Mouse (Mus musculus): ENCODE data around the gene Reep3.

Gene Reep3

DNA sequence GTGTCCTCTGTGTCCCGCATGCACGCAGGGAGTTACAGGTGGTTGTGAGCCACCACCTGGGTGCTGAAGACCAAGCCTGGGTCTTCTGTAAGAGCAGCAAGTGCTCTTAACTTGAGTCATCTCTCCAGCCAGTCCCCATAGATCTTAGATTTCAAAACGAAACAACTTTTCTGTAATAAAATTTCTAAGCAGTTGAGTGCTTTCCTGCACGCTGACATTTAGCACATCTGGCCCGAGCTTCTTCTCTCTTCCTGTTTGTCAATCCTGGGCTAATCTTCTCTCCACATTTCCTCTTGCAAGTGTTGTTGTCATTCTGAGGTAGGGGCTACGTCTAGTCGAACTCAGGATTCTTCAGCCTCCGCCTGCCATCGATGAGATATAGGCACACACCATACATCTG, 44.3 kb downstream of the Reep3 start:
- DNase-seq (ENCODE audit: low spot score): no peak

DNA sequence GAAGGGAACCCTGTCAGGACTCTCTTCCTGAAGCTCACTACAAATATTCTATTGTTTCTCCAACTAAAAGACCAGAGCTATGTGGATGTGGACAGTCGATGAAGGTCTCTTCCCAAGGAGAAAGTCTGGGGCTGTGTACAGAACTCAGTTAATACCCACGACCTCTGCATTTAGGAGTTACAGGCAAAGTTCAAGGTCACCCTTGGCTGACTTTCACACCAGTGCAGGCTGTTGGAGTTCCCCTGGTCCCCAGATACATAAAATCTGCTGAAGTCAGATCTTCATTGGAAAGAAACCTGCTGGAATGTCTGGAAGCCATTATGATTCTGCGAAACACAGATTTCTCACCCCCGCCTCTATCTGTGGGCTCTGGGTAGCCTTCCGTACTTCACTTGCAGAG, 45.3 kb downstream of the Reep3 start:
- DNase-seq (ENCODE audit: low spot score): no peak

DNA sequence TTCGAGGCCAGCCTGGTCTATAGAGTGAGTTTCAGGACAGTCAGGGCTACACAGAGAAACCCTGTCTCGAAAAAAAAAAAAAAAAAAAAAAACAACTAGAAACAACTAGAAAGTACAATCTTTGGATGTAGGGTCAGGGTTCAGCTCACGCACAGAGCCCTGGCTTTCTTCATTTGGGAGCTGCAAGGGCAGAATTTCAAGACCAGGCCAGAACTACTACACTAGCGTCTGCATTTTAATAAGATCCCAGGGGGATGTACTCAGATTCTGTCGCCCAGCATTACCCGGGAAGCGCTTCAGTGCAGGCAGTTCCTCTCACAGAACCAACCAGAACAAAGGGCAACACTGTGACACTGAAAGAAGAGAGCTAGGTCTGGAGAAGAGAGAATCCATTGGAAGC, 46.0 kb downstream of the Reep3 start:
- DNase-seq (ENCODE audit: low spot score): no peak

DNA sequence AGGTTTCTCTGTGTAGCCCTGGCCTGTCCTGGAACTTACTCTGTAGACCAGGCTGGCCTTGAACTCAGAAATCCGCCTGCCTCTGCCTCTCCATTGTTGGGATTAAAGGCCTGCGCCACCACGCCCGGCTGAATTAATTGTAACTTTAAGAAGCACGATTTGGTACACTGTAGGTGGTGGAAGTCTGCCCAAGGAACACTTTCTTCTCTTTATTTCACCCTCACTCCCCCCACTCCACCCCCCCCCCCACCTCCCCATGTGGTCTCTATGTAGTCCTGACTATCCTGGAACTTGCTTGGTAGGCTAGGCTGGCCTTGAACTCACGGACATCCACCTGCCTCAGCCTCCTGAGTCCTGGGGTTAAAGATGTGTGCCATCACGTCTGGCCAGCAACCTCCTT, 47.1 kb downstream of the Reep3 start:
- DNase-seq (ENCODE audit: low spot score): no peak

DNA sequence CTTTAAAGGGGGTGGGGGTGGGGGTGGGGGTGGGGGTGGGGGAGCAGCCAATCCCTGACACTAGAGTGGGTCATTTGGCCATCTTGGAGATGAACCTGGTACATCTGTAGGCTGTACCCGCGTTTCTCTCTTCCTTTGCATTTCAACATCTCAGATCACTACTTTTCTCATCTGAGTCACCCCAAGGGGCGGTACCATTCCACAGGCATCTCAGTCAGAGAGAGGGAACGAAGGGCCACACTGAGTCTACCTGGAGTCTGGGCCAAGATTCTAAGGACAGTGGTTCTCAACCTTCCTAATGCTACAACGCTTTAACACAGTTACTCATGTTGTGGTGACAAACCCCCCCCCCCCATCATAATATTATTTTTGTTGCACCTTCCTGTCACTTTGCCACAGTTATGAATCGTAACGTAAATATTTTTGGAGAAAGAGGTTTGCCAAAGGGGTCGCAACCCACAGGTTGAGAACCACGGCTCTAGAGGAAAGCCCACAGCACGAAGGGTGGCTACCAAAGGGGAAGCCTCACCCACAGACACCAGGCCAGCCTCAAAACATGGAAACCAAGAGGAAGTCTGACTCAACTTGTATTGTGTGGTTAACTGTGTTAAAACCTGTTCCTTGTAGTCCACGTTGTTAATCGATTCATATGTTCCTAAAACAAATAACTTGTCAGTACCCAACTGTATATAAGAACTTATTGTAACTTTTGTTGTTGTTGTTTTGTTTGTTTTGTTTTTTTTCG, 47.7 kb downstream of the Reep3 start:
- no peak for DNase-seq (ENCODE audit: low spot score)

DNA sequence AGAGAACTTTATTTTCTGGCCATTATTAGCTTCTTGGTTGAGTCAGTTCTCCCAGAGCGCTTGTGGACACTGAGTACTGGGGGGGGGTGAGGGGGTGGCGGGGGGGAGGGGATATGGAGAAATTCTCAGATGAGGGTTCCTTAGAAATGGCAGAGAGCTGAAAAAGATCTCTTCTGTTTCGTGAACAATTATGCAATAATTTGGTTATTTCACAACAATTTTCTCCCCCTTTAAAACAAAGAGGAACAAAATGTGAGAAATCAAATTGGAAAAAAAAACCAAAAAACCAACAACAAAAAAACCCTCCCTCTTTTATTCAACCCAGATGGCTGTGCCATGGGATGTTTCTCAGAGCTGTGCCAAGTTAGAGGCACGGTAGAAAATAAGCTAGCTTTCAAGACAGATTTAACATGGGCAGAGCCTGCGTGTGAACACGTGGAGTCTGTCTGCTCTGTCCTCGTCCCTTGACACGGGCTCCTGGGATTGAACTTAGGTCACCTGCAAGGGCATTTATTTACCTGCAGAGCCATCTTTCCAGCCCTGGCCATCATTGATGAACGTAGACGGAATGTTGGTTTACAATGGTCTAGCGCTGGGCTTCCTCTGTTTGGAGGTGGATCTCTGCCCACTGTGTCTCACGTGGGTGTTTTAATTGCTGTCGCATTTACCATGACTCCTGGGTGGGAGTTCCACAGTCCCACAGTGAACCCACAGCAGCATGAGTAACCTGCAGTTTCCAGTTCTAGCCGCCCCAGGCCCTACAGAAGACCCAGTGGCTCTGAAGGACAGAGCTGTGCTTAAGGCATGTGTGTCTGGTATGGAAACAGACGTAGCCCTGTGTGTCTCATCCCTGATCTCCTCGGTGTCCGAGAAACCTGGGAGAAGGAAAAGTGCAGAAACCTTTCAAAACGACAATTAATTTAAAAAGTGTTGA, 48.8 kb downstream of the Reep3 start:
- peak; percentile 42 for DNase-seq (ENCODE audit: low spot score)

DNA sequence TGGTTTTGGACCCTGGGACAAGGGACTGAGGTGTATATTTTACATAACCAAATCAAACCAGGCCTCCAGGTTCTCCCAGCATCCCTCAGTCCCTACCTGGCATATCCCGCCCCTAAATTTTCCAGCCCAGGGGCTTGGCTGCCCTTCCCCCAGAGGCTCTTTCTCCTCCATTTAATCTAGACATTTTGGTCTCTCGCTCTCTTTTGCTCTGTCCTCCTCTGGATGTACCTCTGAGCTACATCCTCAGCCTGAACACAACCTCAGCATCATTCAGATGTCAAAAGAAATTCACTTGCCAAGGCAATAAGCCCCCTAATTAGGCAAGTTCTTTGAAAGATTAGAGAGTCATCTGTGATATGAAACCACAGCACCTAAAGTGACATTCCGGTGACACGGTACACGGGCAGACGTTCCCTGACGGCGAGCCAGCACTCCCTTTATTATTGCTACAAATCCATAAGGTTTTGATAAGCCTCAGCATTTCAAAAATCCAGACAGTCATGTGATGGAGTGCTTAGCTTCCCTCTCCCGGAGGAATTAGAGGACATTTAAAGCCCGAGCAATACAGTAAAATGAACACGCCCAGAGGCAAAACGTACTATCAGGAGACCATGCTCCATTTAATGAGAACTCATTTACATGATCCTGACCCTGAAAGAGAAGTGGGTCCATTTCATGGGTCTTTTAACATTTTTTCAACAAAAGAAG, 51.4 kb downstream of the Reep3 start:
- no peak for DNase-seq (ENCODE audit: low spot score)

DNA sequence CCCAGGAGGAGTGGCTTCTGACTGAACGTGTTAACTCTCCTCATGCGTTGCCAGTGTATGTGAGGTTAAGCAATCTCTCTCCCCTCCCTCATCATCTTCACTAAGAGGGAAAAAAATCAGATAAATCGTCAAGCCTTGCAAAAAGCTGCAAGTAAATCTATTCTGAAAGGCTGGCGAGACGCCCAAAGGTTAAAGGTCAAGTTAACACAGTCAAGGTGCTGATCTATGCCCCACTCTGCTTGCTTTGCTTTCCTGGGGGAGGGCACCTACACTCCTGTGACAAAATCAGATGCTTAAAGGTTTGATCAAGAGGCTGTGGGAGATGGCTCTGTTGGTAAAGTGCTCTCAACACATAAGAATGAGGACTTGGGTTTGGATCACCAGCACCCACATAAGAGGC, 52.4 kb downstream of the Reep3 start:
- DNase-seq (ENCODE audit: low spot score): no peak

DNA sequence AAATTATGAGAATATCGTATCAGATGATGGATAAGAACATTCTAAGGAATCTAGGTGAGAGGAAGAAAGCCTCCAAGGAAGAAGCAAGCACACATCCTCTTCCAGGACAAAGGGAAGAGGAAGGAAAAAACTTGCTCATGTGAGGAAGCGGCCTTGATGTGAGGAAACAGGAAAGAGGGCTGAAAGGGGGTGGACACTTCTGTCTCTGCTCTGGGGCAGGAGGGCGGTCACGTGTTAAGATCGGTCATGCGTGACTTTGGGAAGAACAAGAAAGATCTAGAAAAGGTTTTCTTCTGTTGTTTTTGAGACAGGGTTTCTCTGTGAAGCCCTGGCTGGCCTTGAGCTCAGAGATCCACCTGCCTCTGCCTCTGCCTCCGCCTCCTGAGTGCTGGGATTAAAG, 53.5 kb downstream of the Reep3 start:
- DNase-seq (ENCODE audit: low spot score): no peak

DNA sequence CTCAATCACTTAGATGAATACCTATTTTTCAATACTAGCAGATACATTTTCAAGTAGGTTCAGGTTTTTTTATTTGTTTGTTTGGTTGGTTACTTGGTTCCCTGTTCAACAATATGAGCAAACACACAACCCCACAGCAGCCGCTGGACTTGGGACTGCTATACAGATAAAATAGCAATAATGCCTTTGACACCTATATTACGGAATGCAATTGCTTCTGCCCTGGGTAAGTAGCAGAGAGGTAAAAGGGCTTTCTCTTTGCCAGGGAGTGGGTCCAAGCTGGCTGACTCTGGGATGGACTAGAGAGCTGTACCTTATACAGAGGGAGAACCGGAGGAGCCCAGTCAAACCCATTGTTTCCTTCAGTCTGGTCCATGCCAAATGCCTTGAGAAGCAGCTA, 56.3 kb downstream of the Reep3 start:
- no peak for DNase-seq (ENCODE audit: low spot score)

DNA sequence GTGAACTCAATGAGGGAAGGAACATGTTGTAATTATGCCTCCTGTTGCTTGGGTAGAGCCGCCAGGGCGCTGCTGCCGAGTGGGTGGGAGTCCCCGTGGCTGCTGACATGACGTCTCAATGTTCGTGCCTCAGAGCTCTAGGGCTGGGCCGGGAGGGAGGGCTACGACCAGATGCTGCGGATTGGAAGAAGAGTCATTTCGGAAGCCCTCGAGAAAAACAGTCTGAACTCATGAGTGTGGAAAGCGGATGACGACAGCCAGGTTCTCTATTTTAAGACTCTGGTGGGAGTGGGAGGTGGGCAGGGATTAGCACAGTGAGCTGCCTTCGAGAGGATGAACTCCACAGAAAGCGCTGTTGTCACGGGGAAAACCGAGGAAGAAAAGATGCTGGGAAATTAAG, 57.7 kb downstream of the Reep3 start:
- peak; percentile 64 for DNase-seq (ENCODE audit: low spot score)

DNA sequence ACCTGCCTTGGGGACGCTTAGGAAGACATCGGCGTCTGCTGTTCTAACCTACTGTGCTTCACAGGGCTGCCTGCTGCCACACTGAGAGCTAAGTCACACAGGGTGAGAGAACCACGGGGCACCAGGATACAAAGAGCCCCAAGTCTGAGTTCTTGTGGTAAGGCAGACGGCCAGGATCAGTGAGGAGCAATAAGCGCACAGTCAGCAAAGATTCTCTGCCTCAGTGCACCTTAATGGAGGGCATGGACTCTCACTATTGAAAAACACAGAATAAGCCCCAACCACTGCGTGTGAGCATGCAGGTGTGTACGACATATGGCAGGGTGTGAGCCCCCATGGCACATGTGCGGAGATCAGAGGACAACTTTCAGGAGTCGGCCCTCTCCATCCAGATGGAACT, 60.2 kb downstream of the Reep3 start:
- no peak for DNase-seq (ENCODE audit: low spot score)

DNA sequence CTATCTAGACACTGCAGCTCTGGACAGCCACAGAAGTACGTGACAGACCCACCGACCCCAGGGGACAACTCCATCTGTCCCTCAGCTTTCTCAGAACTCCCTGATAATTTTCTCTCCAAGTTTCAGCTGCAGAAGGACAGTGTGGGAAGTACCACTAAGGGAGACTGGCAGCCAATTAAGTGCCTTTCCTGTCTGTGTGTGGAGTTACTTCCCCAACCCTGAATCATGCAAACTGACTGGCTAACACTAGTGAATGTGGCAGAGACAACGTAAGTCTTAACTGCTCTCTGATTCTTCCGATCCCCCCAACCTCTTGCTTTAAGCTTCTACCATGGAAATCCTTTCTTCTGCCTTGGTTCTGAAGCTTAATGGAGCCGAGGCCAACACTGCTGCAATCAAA, 60.6 kb downstream of the Reep3 start:
- no peak for DNase-seq (ENCODE audit: low spot score)

DNA sequence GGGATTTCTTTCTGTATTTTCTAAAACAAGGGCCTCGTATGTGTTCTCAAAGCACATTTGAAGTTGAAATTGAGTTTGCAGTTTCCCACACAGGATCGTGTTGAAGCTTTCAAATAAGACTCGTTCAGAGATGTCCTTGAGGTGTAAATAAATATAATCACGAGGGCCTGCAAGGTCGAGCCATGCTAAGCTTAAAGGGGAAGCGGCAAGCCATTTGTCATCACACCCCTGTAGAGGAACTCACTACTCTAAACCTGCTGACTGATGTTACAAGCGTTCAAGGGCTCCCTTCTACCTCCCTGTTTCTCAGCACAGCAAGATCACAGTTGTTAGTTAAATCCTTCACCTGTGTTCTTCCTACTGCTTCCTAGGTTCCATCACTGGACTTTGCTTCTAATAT, 65.6 kb downstream of the Reep3 start:
- no peak for DNase-seq (ENCODE audit: low spot score)

DNA sequence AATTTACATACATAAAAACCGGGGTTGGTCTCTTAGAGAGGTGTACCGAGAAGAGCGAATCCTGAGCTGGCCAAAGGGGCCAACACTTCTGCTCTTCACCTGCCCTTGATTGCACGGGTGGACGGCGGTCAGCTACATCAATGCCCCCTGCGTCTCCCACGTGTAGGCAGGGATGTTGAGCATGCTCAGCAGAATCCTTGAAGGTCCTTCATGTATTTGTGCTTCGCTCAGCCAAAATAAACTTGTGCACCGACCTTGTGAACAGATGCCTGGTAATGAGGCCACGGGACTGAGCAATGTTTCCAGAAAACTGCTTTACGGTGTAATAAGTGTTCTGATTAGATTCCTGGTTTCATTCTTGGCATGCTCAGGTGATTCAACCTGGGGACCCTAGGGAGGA, 67.4 kb downstream of the Reep3 start:
- DNase-seq (ENCODE audit: low spot score): no peak

DNA sequence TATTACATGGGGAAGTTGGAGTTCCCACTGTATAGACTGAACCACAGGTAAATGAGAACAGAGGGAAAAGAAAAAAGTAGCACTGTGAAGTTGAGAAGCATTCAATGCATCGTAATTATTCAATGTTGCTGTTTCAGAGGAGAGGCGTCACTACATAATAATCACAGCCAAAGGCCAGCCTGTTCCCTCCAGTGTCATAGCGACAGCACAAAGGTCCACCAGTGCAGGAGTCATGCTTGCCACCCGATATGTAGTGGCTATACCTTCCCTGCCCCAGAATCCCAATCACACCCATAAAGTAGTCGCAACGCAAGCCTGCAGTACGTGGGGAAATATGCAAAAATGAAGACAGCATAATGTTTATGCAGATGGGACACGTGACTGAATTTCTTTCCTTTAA, 70.4 kb downstream of the Reep3 start:
- DNase-seq (ENCODE audit: low spot score): no peak

DNA sequence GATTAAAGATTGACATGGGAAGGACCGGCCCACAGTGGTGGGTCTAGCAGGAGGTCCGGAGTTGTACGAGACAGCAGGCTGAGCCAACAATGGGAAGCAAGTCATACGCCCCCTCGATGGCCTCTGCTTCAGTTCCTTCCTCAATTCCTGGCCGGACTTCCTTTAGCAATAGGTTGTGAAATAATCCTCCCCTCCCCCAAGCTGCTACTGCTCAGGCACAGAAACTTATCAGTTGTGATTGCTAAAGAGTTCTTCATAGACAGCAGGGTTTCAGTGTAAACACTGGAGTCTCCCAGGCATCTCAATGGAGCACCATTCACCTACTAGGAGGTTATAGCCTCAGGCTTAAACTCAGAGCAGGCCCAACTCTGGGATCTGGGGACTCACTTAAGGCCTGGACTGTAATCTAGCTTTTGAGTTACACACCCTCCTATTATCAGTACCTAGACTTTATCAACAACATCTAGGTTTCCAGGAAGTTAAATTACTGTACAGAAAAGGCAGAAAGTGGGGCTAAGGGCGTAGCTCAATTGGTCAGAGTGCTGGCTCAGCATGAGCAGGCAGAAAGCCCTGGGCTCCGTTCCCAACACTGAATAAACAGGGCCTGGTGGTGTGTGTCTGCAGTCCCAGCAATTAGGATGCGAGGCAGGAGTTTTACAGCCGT, 71.0 kb downstream of the Reep3 start:
- peak; percentile 55 for DNase-seq (ENCODE audit: low spot score)

DNA sequence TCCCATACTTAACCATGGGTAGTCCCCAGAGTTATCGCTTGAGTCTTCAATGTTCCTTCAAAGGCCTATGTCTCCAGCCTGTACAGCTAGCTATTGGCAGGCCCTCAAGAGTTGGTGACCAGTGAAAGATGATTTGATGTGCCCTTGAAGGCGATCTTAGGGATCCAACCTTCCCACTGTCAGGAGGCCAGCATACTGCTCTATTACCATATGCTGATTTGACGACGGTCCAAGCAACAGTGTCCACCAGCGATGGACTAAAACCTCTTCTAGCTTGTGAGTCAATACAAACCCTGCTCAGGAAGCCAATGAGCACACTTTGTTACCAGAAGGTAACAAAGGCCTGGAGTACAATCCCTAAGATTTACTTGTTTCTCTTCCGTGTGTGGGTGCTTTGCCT, 72.4 kb downstream of the Reep3 start:
- no peak for DNase-seq (ENCODE audit: low spot score)

DNA sequence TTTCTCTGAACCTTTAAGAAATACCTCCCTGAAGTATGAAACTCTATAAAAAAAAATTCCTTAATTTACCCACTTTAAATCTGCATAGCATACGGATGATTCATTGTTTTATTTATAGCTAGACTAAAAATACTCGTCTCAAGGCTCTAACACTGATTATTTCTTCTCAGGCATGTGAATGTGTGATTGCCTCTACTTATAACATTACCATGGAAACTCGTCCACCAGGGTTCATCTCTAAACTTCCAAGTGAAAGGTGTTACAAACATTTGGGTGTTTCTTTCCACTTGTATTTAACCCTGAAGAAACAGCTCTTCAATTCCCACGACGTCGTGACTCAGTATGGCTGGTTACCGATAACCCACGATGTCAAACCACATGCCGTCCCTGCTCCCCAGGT, 73.7 kb downstream of the Reep3 start:
- no peak for DNase-seq (ENCODE audit: low spot score)

DNA sequence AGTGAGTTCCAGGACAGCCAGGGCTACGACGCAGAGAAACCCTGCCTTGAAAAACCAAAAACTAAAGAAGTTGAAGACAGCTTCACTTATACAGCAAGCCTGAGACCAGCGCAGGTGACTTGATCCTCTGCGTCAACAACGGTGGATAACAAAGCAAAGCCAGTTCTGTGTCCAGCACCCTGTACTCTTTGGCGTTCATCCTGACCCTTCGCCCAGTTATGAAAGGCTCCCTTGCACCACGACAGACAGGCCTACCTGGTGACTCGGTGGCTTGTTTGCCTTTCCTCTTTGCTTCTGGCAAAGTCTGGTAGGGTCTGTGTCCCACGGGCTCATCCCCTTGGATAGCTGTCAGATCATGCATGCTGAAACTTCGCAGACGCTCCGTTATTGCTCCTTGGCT, 75.3 kb downstream of the Reep3 start:
- no peak for DNase-seq (ENCODE audit: low spot score)

DNA sequence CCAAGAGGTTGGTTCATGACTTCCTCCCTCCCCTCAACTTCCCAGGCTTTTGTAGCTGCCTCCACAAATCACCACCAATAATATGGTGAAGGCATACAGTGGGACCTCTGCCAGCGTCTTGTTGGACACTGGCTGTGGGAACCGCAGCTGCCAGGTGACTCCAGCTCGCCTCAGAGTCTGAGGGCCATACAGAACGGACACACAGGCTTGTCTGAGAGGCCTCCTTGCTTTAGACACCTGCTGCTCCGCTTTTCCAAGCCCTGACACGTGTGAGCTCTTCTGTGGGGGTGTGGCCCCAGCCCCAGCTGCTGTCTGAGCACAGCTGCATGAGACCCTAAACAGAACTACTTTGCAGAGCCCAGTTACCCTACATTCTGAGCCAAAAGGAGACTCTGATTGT, 77.9 kb downstream of the Reep3 start:
- DNase-seq (ENCODE audit: low spot score): no peak

DNA sequence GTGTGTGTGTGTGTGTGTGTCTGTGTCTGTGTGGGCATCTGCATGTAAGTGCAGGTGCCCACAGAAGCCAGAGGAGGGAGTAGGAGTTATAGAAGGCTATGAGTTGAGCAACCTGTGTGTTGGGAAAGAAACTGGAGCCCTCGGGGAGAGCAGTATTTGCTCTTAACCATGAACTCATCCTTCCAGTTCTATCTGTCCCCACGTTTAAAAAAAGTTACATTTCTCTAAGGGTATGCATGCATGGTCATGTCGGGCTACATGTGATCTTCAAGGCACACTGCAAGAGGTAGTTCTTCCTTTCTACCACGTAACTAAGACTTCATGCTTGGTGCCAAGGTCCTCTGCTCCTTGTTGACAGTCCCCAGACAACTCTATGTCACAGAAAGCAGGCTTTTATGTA, 78.9 kb downstream of the Reep3 start:
- DNase-seq (ENCODE audit: low spot score): no peak
